Mouse (Mus musculus): ENCODE measurements around the gene Fdx1l. TPM values are rescaled to one million over a fixed set of nuclear protein-coding genes. Genes with fewer than 3 reads are reported as not detected.
A peak's percentile ranks its signal among the peaks of the same experiment; 100 is the strongest.

The Fdx1l gene
- polyA plus RNA-seq (2016; fragmentation: Nextera tagmentation; extraction: Ambion mirVana), result 52.4 and 56.7 TPM in 2 replicates

DNA sequence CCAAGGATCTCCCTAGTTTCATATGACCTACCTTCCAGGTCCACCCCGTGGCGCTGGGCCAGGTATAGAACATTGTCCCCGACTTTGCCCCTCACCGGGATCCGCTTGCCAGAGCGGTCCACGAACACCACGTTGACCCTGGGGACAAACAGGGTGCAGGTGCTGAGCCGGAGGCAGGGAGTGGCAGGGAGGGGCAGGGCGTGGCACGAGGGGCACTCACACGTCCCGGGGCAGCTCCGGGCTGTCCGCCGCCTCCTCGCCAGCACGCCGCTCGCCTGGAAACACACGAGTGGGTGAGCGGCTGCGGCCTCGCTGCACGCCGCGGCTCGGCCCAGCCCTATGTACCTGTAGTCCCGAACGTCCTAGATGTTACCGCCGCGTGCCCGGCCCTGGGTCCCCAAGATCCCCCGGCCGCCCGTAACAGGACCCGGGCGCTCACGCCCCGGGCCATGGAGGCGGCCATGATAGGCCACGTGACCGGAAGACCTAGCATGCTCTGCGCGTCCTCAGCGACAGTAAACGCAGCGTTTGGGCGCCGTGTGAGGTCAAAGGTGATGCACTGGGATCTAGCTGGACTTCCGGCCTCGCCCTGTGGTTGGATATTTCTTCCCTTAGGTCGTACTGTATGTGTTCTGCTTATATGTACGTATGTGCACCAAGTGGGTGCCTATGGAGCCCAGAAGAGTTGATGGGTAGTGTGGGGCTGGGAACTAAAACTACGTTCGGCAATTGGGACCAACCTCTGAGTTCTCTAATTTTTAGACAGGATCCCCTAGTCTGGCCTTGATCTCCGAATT lies at the start of gene Fdx1l, which contains the start of gene Gm49373:
Gene Fdx1l, minus strand, starts transcription at position 571 of the 797 bp plus-strand sequence.
Gene Gm49373, minus strand, starts transcription at position 53 of the 797 bp plus-strand sequence.
- Histone ChIP-seq H3K27ac (peak within 1 kb of the TSS; percentile 62), H3K36me3 (peaks cover 60% of the 10 kb centered on the region)

DNA sequence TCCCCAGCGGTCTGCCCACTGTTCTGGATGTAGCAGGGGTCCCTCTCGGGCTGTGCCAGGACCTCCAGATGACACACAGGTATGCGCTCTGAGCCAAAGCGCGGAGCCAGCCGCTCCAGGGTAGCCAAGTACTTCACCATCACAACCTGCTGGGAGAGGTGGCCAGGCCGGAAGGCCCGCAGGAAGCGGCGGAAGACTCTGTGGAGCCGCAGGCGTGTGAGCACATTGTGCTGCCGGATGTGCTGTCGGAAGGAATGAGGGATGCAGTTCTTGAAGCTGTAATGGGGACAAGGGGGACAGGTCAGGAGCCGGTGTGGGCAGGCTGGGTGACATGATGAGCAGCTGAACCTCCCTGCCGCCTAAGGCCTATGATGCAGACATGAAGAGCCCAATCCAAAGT lies 48.1 kb upstream of the Fdx1l start:
- WGBS, result 89% methylated on average over 16 of the region's 16 CpGs
- H3K4me2 ChIP-seq, result no peak overlapping the region
- no peak overlapping the region for H3K4me3 ChIP-seq (replicated peaks)
- no peak overlapping the region; the same call in 1 of the 2 replicates for H3K9ac ChIP-seq (replicated peaks)
- no peak for ATAC-seq (ENCODE audit: insufficient number of reproducible peaks, insufficient read depth, low FRiP score, low TSS enrichment, low read depth)
- H3K27me3 ChIP-seq, result no peaks in the 10 kb centered on the region
- H3K9me3 ChIP-seq, result no peaks in the 10 kb centered on the region
- no peak overlapping the region for H3K27ac ChIP-seq
- H3K4me1 ChIP-seq (replicated peaks), result no peaks in the 10 kb centered on the region
- peaks cover 48% of the 10 kb centered on the region for H3K36me3 ChIP-seq

More for the DNA sequence above, at the start of gene Fdx1l, which contains the start of gene Gm49373:
- peak within 1 kb of the TSS; percentile 88 for H3K9ac ChIP-seq (replicated peaks)
- peaks cover 9% of the 10 kb centered on the region for H3K4me1 ChIP-seq (replicated peaks)
- WGBS, result 3% methylated on average over 57 of the region's 58 CpGs
- H3K4me3 ChIP-seq (replicated peaks), result peak within 1 kb of the TSS; percentile 87
- H3K27me3 ChIP-seq, result no peaks in the 10 kb centered on the region
- H3K4me2 ChIP-seq, result peak within 1 kb of the TSS; percentile 80
- no peaks in the 10 kb centered on the region for H3K9me3 ChIP-seq
- peak; percentile 88 for ATAC-seq (ENCODE audit: insufficient number of reproducible peaks, insufficient read depth, low FRiP score, low TSS enrichment, low read depth)

DNA sequence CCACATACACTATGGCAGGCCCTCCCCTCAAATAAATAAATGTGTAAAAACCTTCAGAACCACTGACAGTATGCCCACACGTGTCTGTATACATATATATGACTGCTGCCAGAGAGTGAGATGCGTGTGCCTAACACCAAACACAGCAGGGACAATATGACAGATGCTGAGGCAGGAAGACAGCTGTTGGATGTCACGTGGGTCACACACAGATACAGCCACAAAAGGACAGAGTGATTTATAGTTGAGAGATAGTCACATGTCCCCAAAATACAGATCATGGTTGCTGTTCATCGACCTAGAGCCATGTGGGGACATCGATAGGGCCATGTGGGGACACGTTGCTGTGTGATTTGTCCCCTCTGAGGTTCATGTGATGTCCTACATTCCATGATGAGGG lies 43.7 kb upstream of the Fdx1l start:
- no peak overlapping the region for H3K27ac ChIP-seq
- no peak overlapping the region for H3K9ac ChIP-seq (replicated peaks)
- no peak overlapping the region for H3K4me3 ChIP-seq (replicated peaks)
- no peaks in the 10 kb centered on the region for H3K4me1 ChIP-seq (replicated peaks)
- no peak for ATAC-seq (ENCODE audit: insufficient number of reproducible peaks, insufficient read depth, low FRiP score, low TSS enrichment, low read depth)
- no peaks in the 10 kb centered on the region for H3K27me3 ChIP-seq
- no peak overlapping the region for H3K4me2 ChIP-seq
- WGBS, result 81% methylated on average over 6 of the region's 6 CpGs
- H3K9me3 ChIP-seq, result no peaks in the 10 kb centered on the region
- H3K36me3 ChIP-seq, result peaks cover 18% of the 10 kb centered on the region

DNA sequence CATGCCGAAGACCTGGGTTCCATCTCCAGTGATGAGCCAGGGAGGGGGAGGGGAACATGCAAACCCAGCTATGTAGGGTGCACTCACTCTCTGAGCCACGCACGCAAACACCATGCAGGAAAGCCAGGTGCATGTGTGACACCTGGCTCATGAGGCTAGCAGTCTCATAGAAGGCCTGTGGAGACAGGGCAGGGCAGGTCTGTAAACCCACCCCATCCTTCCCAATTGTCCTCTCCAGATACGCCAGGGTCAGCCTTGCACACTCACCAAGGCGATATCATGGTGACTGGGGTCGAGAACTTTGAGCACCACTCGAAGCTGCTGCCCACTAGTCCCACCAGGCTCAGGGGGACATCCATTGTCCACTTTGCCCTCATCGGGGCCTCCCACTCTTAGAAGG lies 41.7 kb upstream of the Fdx1l start:
- Histone ChIP-seq H3K9ac (replicated peaks) (no peak overlapping the region), H3K4me3 (replicated peaks) (no peak overlapping the region), H3K27ac (no peak overlapping the region), H3K27me3 (no peaks in the 10 kb centered on the region), H3K36me3 (peaks cover 4% of the 10 kb centered on the region; the same call in 1 of the 2 replicates), H3K9me3 (no peaks in the 10 kb centered on the region), H3K4me1 (replicated peaks) (no peaks in the 10 kb centered on the region), H3K4me2 (no peak overlapping the region)
- WGBS, result 86% methylated on average over 8 of the region's 8 CpGs
- ATAC-seq (ENCODE audit: insufficient number of reproducible peaks, insufficient read depth, low FRiP score, low TSS enrichment, low read depth), result no peak

DNA sequence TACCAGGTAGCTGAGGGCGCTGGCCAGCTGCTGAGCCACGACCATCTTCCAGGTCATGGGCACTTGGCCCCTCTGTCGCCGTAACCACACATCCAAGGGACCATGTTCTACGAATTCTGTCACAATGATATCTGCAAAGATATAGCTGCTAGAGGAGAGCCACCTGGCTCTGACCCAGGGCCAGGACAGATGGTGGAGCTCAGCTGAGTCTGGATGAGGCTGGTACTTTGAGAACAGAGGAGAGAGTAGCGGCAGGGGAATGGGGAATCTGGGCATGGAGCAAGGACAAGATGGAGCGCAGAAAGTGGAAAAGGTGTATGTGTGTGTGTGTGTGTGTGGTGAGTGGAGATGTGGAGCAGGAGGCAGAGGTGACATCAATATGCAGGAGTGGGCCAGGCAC lies 40.8 kb upstream of the Fdx1l start:
- no peak overlapping the region for H3K9ac ChIP-seq (replicated peaks)
- 89% methylated on average over 7 of the region's 7 CpGs for WGBS
- H3K27me3 ChIP-seq, result no peaks in the 10 kb centered on the region
- ATAC-seq (ENCODE audit: insufficient number of reproducible peaks, insufficient read depth, low FRiP score, low TSS enrichment, low read depth), result no peak
- no peak overlapping the region for H3K27ac ChIP-seq
- no peak overlapping the region for H3K4me2 ChIP-seq
- H3K9me3 ChIP-seq, result no peaks in the 10 kb centered on the region
- H3K36me3 ChIP-seq, result peaks cover 1% of the 10 kb centered on the region; the same call in 1 of the 2 replicates
- H3K4me3 ChIP-seq (replicated peaks), result no peak overlapping the region
- no peaks in the 10 kb centered on the region for H3K4me1 ChIP-seq (replicated peaks)

DNA sequence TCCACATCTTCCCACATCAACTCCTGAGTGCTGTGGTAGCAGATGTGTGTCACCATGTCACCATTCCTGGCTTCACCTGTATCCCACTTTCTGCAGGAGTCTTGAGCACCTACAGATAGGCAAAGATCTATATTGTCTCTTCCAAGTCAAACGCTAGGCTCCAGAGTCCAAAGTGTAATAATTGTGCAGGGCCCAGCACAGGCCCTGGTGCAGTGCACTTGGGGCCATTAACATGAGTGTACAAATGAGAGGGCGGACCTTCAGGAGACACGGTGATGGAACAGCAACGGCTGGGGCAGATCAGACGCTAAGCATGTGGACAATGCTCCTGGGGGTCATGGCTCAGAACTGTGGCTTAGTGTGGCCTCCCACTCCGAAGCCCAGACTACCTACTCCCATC lies 40.3 kb upstream of the Fdx1l start:
- Histone ChIP-seq H3K27ac (no peak overlapping the region), H3K9ac (replicated peaks) (no peak overlapping the region), H3K27me3 (no peaks in the 10 kb centered on the region), H3K4me2 (no peak overlapping the region), H3K4me1 (replicated peaks) (no peaks in the 10 kb centered on the region), H3K4me3 (replicated peaks) (no peak overlapping the region), H3K36me3 (peaks cover 6% of the 10 kb centered on the region; the same call in 1 of the 2 replicates), H3K9me3 (no peaks in the 10 kb centered on the region)
- no peak for ATAC-seq (ENCODE audit: insufficient number of reproducible peaks, insufficient read depth, low FRiP score, low TSS enrichment, low read depth)
- 92% methylated on average over 6 of the region's 6 CpGs for WGBS

DNA sequence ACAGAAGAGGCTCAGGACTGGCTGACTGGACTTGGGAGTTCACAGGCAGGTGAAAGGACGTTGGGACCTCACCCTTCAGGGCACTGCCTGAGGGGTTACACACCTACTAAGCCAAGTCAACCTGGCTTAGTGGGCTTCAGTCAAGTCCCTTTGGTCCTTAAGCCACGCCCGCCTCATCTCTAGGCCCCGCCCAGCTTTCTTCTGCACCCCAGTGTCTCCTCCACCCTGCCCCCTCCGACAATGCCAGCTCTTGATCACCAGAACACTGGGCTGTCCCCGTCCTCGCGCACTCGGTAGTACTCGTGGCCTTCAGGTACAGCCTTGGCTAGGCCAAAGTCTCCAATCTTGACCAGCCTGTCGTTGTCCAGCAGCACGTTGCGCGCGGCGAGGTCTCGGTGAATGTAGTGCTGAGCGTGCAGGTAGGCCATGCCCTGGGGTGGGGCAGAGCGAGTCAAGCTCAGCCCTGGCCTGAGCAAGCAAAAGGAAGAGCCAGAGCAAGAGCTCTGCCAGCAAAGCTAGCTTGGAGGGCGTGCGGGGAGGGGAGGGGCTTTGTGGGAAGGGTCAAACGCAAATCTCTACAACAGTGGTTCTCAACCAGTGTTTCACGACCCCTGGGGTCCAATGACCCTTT lies 34.3 kb upstream of the Fdx1l start:
- Histone ChIP-seq H3K27me3 (no peaks in the 10 kb centered on the region), H3K9me3 (no peaks in the 10 kb centered on the region), H3K4me2 (no peak overlapping the region), H3K4me1 (replicated peaks) (no peaks in the 10 kb centered on the region), H3K27ac (no peak overlapping the region), H3K4me3 (replicated peaks) (no peak overlapping the region), H3K36me3 (peaks cover 17% of the 10 kb centered on the region), H3K9ac (replicated peaks) (no peak overlapping the region)
- ATAC-seq (ENCODE audit: insufficient number of reproducible peaks, insufficient read depth, low FRiP score, low TSS enrichment, low read depth), result no peak
- WGBS, result 44% methylated on average over 23 of the region's 23 CpGs

DNA sequence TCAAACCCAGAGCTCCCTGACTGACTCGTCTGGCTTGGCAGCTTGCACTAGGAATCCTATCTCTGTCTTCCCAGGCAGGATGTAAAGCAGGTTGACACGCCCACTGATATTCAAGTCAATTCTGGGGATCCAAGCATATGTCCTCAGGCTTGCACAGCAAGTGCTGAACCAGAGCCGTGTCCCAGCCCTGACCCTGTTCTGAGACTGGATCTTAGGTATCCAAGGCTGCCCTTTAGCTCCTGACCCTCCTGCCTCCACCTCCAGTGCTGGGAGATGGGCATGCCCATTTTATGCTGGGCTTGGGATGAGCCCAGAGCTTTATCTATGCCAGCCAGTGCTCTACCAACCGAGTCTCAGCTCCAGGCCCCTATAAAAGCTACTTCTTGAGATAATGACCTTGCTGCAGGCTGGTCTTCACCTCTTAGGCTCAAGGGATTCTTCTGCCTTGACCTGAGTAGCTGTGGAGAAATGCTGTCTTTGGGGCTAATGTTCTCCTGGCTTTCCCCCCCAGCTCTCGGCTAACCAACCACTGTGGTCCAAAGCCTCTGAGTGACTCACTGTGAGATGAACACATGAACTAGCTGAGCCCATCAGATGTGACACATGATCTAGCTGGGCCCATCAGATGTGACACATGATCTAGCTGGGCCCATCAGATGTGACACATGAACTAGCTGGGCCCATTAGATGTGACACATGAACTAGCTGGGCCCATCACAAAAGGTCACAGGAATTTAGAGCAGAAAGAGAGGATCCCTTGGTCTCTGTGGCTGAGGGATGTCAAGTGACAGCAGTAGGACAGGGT lies 32.5 kb upstream of the Fdx1l start:
- no peaks in the 10 kb centered on the region for H3K27me3 ChIP-seq
- no peak overlapping the region for H3K27ac ChIP-seq
- H3K9me3 ChIP-seq, result no peaks in the 10 kb centered on the region
- no peak overlapping the region for H3K4me2 ChIP-seq
- H3K4me1 ChIP-seq (replicated peaks), result no peaks in the 10 kb centered on the region; the same call in 1 of the 2 replicates
- H3K4me3 ChIP-seq (replicated peaks), result no peak overlapping the region
- H3K36me3 ChIP-seq, result peaks cover 17% of the 10 kb centered on the region
- H3K9ac ChIP-seq (replicated peaks), result no peak overlapping the region
- 75% methylated on average over 5 of the region's 5 CpGs for WGBS
- no peak for ATAC-seq (ENCODE audit: insufficient number of reproducible peaks, insufficient read depth, low FRiP score, low TSS enrichment, low read depth)

DNA sequence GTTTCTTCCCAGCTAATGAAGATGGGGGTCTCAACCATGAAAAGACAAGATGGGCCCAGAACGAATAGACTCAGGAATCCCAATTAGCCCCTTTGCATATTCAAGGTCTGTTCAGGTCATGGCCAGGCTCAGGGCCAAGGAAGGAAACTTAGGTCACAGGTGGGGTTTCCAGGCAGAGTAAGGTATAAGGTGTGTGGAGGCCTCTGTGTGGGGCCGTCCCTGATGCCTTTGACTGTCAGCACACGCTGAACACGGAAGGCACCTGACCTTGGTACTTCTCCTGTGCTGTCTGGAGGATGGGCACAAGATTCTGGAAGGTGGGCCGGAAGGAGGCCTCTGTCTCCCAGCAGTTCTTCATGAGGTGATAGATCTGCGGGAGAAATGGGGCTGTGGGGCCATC lies 31.4 kb upstream of the Fdx1l start:
- ATAC-seq (ENCODE audit: insufficient number of reproducible peaks, insufficient read depth, low FRiP score, low TSS enrichment, low read depth), result no peak
- peaks cover 17% of the 10 kb centered on the region for H3K36me3 ChIP-seq
- WGBS, result 85% methylated on average over 6 of the region's 6 CpGs
- no peaks in the 10 kb centered on the region for H3K27me3 ChIP-seq
- no peak overlapping the region for H3K4me2 ChIP-seq
- no peak overlapping the region for H3K27ac ChIP-seq
- no peaks in the 10 kb centered on the region for H3K9me3 ChIP-seq
- no peak overlapping the region for H3K9ac ChIP-seq (replicated peaks)
- H3K4me3 ChIP-seq (replicated peaks), result no peak overlapping the region
- no peaks in the 10 kb centered on the region; the same call in 1 of the 2 replicates for H3K4me1 ChIP-seq (replicated peaks)

DNA sequence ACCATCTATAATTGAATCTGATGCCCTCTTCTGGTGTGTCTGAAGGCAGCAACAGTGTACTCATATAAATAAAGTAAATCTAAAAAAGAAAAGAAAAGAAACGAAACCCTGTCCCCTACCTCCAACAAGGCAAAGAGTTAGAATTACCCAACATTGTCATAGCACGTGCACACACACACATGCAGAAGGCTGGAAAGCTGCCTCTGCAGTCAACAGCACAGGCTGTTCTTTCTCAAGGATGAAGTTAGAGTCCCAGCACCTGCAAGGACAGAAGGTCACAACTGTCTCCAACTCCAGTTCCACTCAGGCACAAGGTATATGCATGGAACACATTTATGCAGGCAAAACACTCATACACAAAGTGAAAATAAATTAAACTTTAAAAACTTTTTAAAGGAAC lies 28.7 kb upstream of the Fdx1l start:
- no peaks in the 10 kb centered on the region for H3K27me3 ChIP-seq
- H3K4me1 ChIP-seq (replicated peaks), result no peaks in the 10 kb centered on the region; the same call in 1 of the 2 replicates
- H3K4me3 ChIP-seq (replicated peaks), result no peak overlapping the region
- H3K27ac ChIP-seq, result no peak overlapping the region
- no peaks in the 10 kb centered on the region for H3K9me3 ChIP-seq
- no peak overlapping the region for H3K9ac ChIP-seq (replicated peaks)
- H3K36me3 ChIP-seq, result peaks cover 7% of the 10 kb centered on the region; the same call in 1 of the 2 replicates
- no peak overlapping the region for H3K4me2 ChIP-seq
- WGBS, result 90% methylated on average over 2 of the region's 2 CpGs
- ATAC-seq (ENCODE audit: insufficient number of reproducible peaks, insufficient read depth, low FRiP score, low TSS enrichment, low read depth), result no peak
